Comparison of ENCODE assay signal across 11 mouse cellular contexts in genomic region chr1:89730589-89731195, GRCm38 (mm10).
DNase-seq lines count a peak whose midpoint lies in the region; ATAC-seq and TF ChIP-seq lines count a peak whose summit lies in the region.
"Had no signal": no experiment of that assay in that cellular context is flagged by ENCODE, and none has a peak within 500 bp of the region (broad histone marks: within the 10 kb centered on the region; RNA-seq: fewer than 3 reads in every experiment).

No protein-coding gene starts in this region.

- H3K4me2 ChIP-seq in liver, postnatal 0 days (ENCODE audit: low read depth, low read length) = no peak overlapping the region
- H3K4me2 ChIP-seq: midbrain, embryonic 11.5 days had no signal

- ATAC-seq in liver, postnatal 0 days = peak; percentile 74
- ATAC-seq: Patski had no signal

- no peak overlapping the region for H3K4me3 ChIP-seq in heart, adult 2 months
- no peak overlapping the region for H3K4me3 ChIP-seq in liver, postnatal 0 days (ENCODE audit: low read depth, low read length)
- H3K4me3 ChIP-seq: embryonic facial prominence, embryonic 10.5 days had no signal

- peak; percentile 65 for TF ChIP-seq CTCF in heart, adult 2 months (IDR thresholded peaks at IDR 0.05)
- TF ChIP-seq CTCF in liver, postnatal 0 days (IDR thresholded peaks at IDR 0.05; ENCODE audit: low read depth) = peak; percentile 61

- no peak overlapping the region for H3K27ac ChIP-seq in heart, adult 2 months
- H3K27ac ChIP-seq in liver, postnatal 0 days (ENCODE audit: low read depth) = 0 out of 2 replicates have a peak overlapping the region, but pooled peaks have one; percentile 11
- H3K27ac ChIP-seq: embryonic facial prominence, embryonic 10.5 days had no signal

- intact Hi-C loops in heart, adult 2 months (cut with DNase I) = no loop called here
- intact Hi-C loops in left cerebral cortex, postnatal 14 days (cut with DNase I) = no loop called here

- no peaks in the 10 kb centered on the region for H3K9me3 ChIP-seq in liver, postnatal 0 days (ENCODE audit: low read length)
- H3K9me3 ChIP-seq: embryonic facial prominence, embryonic 10.5 days had no signal

- H3K9ac ChIP-seq in heart, adult 2 months (ENCODE audit: low read depth, low read length) = no peak overlapping the region
- no peak overlapping the region for H3K9ac ChIP-seq in liver, postnatal 0 days (replicated peaks)

- TF ChIP-seq EP300 in heart, adult 2 months (IDR thresholded peaks at IDR 0.05; ENCODE audit: insufficient read depth, low read depth, low read length) = no peak
- no peak for TF ChIP-seq EP300 in liver, postnatal 0 days (IDR thresholded peaks at IDR 0.05; ENCODE audit: low read depth)

- no peaks in the 10 kb centered on the region for H3K27me3 ChIP-seq in heart, adult 2 months (ENCODE audit: control insufficient read depth, insufficient read depth, low read length)
- no peaks in the 10 kb centered on the region for H3K27me3 ChIP-seq in liver, postnatal 0 days (ENCODE audit: insufficient read depth, low read length)
- H3K27me3 ChIP-seq: Patski had no signal

- 50% methylated on average over 13 of the region's 13 CpGs for WGBS in heart, adult 2 months
- 53% methylated on average over 13 of the region's 13 CpGs for WGBS in liver, postnatal 0 days (ENCODE audit: insufficient replicate concordance)

- no peak for TF ChIP-seq POLR2A in heart, adult 2 months (IDR thresholded peaks at IDR 0.05; ENCODE audit: insufficient read depth, low read depth, low read length)

- DNase-seq in heart, adult 2 months = peak in 1 of 2 experiments; percentile 13
- DNase-seq in heart, adult 8-10 months (ENCODE audit: low spot score) = no peak
- peak; percentile 66 for DNase-seq in 3134 (ENCODE audit: extremely low read depth, insufficient read length, low spot score)
- DNase-seq in adrenal gland, adult 2 months = peak; percentile 9
- DNase-seq in liver, postnatal 0 days = peak; percentile 52
- DNase-seq in ovary, postnatal 10 days (ENCODE audit: low spot score) = no peak
- no peak for DNase-seq in left cerebral cortex, postnatal 14 days (ENCODE audit: low spot score in 2 of 2)
- DNase-seq in cerebellum, adult 9-11 months = no peak

- peaks cover 6% of the 10 kb centered on the region; the same call in 1 of the 2 replicates for H3K4me1 ChIP-seq in heart, adult 2 months (ENCODE audit: control insufficient read depth, insufficient read depth, low read length)
- H3K4me1 ChIP-seq in liver, postnatal 0 days (ENCODE audit: insufficient read depth) = no peaks in the 10 kb centered on the region

- no peaks in the 10 kb centered on the region for H3K79me2 ChIP-seq in heart, adult 2 months (replicated peaks; ENCODE audit: control insufficient read depth, insufficient read depth, low read length)

- no peaks in the 10 kb centered on the region for H3K36me3 ChIP-seq in heart, adult 2 months (ENCODE audit: control insufficient read depth, insufficient read depth, low read length)
- H3K36me3 ChIP-seq in liver, postnatal 0 days (replicated peaks; ENCODE audit: insufficient read depth, low read length) = no peaks in the 10 kb centered on the region; the same call in 1 of the 2 replicates

Comparison
In these comparisons a context has a peak if more than half of its experiments do, and no peak if none do; other contexts are left out.
1. DNase-seq: peak in 3134 (single experiment), adrenal gland, adult 2 months (single experiment) and liver, postnatal 0 days (single experiment); none in heart, adult 8-10 months (single experiment), ovary, postnatal 10 days (single experiment), left cerebral cortex, postnatal 14 days (0 of 2) and cerebellum, adult 9-11 months (single experiment).